Mouse (Mus musculus) heart, adult 18-20 months (tissue): ENCODE measurements at regions not wholly inside any gene's neighbourhood (a gene's known extent, or its start where the extent isn't known, plus 50 kb on each side); places are given as distances from the start of the nearest gene placed in this dataset.
"Not testable (repeated sequence)": the region's sequence is repeated elsewhere in the genome, so short reads cannot be mapped to it uniquely, and the experiment has no call there.

Experiments used
- DNase-seq, 2 experiments: peaks; one replicate each; pipeline ENCODE4 v3.0.0; 2021 to 2022; ENCODE audit warnings: mixed read lengths in 1 of 2

- DNase-seq, result peak; percentile 10 to 29
These were observed 63.5 kb downstream of the Olfr693 start for GRCm38 (mm10) chr7:106616932-106617331.

DNA sequence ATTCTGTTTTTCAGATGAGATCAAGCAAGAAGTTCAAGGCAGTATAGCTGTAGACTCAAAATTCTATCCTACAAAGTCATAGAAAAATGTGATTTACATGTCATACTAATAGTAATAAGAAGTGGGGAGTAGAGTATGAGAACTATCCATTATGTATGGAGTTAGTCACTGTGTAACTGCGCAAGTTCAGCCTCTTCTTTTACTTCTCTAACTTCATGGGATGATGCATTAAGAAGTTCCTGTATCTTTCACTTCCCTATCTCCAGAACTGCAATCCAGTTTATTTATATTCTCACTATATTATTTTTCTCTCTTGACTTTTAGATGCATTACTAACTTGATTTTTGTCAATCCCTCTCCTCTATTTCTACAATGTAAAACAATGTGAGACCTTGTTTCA lies 67.7 kb downstream of the Olfr693 start:
- no peak for DNase-seq

GRCm38 (mm10) chr7:106580424-106580823 lies 100.0 kb downstream of the Olfr693 start:
- DNase-seq, result no peak

- not testable (repeated sequence) for DNase-seq
These were observed 112.1 kb downstream of the Olfr693 start for GRCm38 (mm10) chr7:106568251-106568650.

DNA sequence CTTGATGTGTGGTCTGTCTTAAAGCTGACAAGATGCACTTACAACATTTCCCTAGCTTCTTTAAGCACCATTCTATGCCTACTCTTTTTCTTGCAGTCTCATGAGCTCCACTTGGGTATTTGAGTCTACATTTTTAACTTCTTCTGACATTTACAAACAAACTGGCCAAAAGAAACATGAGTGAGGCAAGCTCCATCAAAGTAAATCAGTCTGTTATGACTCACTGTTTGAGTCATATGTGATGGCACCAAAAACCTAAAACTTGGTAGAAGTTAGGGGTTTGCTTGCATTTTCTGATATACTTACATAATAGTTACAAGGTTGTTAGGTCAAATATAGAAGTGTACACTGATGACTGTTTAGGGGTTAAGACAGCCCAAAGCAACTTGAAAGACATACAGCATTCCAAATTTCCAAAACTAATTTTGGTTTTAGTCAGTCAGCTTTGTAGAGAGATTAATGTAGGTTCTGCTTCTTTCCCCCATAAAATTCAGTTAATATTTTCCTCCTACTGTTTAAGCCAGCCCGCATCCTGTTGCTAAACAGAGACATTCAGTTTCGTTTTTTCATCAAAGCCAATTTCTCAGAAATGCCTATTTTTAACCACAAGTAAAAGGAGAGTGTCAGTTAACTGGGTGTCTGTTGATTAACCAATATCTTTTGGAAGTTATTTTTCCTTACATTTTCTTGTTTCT lies 129.4 kb downstream of the Olfr693 start:
- DNase-seq, result peak in 1 of 2 experiments; percentile 8

GRCm38 (mm10) chr7:106529433-106530102 lies 150.8 kb downstream of the Olfr693 start:
- DNase-seq, result peak in 1 of 2 experiments; percentile 37

GRCm38 (mm10) chr7:106529023-106529422 lies 151.4 kb downstream of the Olfr693 start:
- DNase-seq, result peak; percentile 40 to 81

DNA sequence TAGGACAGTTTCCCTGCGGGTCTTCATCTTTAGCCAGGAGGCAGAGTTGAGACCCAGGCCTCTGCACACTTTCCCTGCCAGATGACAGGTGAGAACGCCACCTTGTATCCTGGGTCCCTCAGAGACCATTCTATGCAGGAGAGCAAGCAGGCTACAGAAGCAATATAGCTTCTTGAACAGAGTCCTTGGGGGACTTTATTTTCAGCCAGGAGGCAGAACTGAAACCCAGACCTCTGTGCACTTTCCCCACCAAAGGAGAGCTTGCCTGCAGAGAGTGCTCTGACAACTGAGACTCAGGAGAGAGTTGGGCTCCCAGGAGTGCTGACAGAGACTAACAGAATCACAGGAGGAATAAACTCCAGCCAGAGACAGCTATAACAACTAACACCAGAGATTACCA lies 185.5 kb downstream of the Olfr693 start:
- no peak for DNase-seq
